ENCODE assay signal across 10 mouse cellular contexts in the genomic region with DNA sequence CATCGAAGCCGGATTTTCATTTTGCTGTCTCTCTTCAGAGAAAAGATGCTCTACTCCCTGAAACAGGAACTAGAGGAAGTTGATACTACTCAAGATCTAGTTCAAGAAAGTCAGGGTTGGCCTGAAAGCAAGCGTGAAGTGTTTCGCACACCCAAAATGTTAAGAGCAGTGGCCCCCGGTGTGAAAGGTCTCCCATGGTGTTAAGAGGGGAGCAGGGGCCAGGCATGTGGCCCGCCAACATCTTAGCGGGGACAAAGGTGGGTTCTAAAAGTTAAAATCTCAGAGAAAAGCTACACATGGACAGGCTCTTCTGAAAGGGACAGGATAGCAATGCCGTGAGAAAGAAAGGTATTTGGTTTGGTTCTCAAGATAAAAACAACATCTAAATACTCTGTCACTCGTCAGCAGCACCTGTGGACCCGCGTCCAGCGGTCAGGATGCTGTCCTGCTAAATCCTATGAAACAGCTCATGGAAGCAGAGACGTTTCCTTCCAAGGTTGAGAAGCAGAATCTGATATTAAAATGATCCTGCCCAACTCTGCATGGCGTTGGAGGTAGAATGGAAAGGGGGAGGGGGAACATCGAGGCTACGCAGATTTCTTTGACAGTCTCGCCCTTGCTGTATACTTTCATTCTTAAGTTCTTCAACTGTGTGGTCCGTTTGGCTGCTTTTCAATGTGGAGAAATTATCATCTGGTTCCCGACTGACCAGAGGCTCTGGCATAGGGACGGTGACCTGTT. TPM values are rescaled to one million over a fixed set of nuclear protein-coding genes. Genes with fewer than 3 reads are reported as not detected.
DNase-seq lines count a peak whose midpoint lies in the region; ATAC-seq lines count a peak whose summit lies in the region.
"Had no signal": no experiment of that assay in that cellular context is flagged by ENCODE, and none has a peak within 500 bp of the region (broad histone marks: within the 10 kb centered on the region; RNA-seq: fewer than 3 reads in every experiment).

No protein-coding gene starts in this region.

- H3K4me2 ChIP-seq in heart, embryonic 11.5 days: peak overlapping the region; percentile 58
- H3K4me2 ChIP-seq in intestine, embryonic 15.5 days (replicated peaks): peak overlapping the region; percentile 34

- no peak for DNase-seq in heart, adult 18-20 months
- DNase-seq in spleen, postnatal 36 days (ENCODE audit: low spot score in 2 of 2): peak; percentile 50 to 69
- no peak for DNase-seq in spleen, adult 12 weeks (ENCODE audit: low spot score)
- peak; percentile 66 for DNase-seq in splenic B cell, adult 2 months (ENCODE audit: low read depth, low spot score)
- DNase-seq in cerebellum, adult 11-12 months: no peak
- DNase-seq in adrenal gland, adult 2 months: no peak
- DNase-seq: cerebellum, adult 18-20 months; forebrain, postnatal 0 days had no signal

- H3K36me3 ChIP-seq in heart, embryonic 11.5 days (ENCODE audit: control insufficient read depth, insufficient read depth, low read length): no peaks in the 10 kb centered on the region
- no peaks in the 10 kb centered on the region for H3K36me3 ChIP-seq in intestine, embryonic 15.5 days
- H3K36me3 ChIP-seq in splenic B cell, adult 2 months (ENCODE audit: control insufficient read depth, insufficient read depth, low read length, poor library complexity, severe bottlenecking): no peaks in the 10 kb centered on the region

- no peak for ATAC-seq in heart, embryonic 11.5 days (replicated peaks; ENCODE audit: insufficient number of reproducible peaks, low FRiP score, low TSS enrichment)
- no peak for ATAC-seq in intestine, embryonic 15.5 days
- ATAC-seq: forebrain, postnatal 0 days had no signal

- H3K27ac ChIP-seq in heart, embryonic 11.5 days (ENCODE audit: low read depth, low read length): 0 out of 2 replicates have a peak overlapping the region, but pooled peaks have one; percentile 50
- H3K27ac ChIP-seq in intestine, embryonic 15.5 days: 0 out of 2 replicates have a peak overlapping the region, but pooled peaks have one; percentile 36

- H3K9me3 ChIP-seq in heart, embryonic 11.5 days (replicated peaks; ENCODE audit: control insufficient read depth, low read length): no peaks in the 10 kb centered on the region
- no peaks in the 10 kb centered on the region for H3K9me3 ChIP-seq in intestine, embryonic 15.5 days

- 57% methylated on average over 20 of the region's 20 CpGs for WGBS in heart, embryonic 11.5 days (ENCODE audit: insufficient replicate concordance)
- 72% methylated on average over 20 of the region's 20 CpGs for WGBS in intestine, embryonic 15.5 days

- no peaks in the 10 kb centered on the region for H3K27me3 ChIP-seq in heart, embryonic 11.5 days (ENCODE audit: control insufficient read depth, insufficient read depth, low read length)
- no peaks in the 10 kb centered on the region for H3K27me3 ChIP-seq in intestine, embryonic 15.5 days (replicated peaks)
- no peaks in the 10 kb centered on the region for H3K27me3 ChIP-seq in splenic B cell, adult 2 months (ENCODE audit: control insufficient read depth, insufficient read depth, low read length, poor library complexity, severe bottlenecking)

- peak overlapping the region; percentile 25 for H3K4me3 ChIP-seq in heart, embryonic 11.5 days (ENCODE audit: low read depth, low read length)
- H3K4me3 ChIP-seq in intestine, embryonic 15.5 days (replicated peaks): peak overlapping the region; percentile 10

- peak overlapping the region; percentile 46; the same call in 1 of the 2 replicates for H3K9ac ChIP-seq in heart, embryonic 11.5 days (ENCODE audit: low read depth, low read length)
- H3K9ac ChIP-seq in intestine, embryonic 15.5 days: no peak overlapping the region
- H3K9ac ChIP-seq: forebrain, postnatal 0 days had no signal

- 0 out of 2 replicates have a peak, but pooled peaks cover 4% of the 10 kb centered on the region for H3K4me1 ChIP-seq in heart, embryonic 11.5 days (ENCODE audit: control insufficient read depth, insufficient read depth, low read length)
- no peaks in the 10 kb centered on the region for H3K4me1 ChIP-seq in intestine, embryonic 15.5 days (replicated peaks)

RNA-seq across cellular contexts. Expression of gene Cep19, which starts 30.0 kb away (rescaled TPM):
- 22.0 and 24.4 TPM in 2 replicates for polyA plus RNA-seq in heart, embryonic 11.5 days (2014; fragmentation: Nextera tagmentation; extraction: Ambion mirVana)
- 10 to 100 TPM; 10.1 to 10.4 TPM for total RNA-seq in heart, adult 18-20 months (2021)
- 27.4 and 29.4 TPM in 2 replicates for polyA plus RNA-seq in intestine, embryonic 15.5 days (2015; fragmentation: Nextera tagmentation; extraction: Ambion mirVana)
- total RNA-seq in adrenal gland, adult 2 months (2021): 10 to 100 TPM in 1 of 2 experiments, 1 to 10 TPM in 1; 8.0 to 15.4 TPM
- 29.9 and 33.1 TPM in 2 replicates for polyA plus RNA-seq in adrenal gland, adult 2 months (2012; rRNA removed)

RNA-seq across cellular contexts. Expression of gene Pigx, which starts 30.1 kb away (rescaled TPM):
- 86.3 and 91.7 TPM in 2 replicates for polyA plus RNA-seq in heart, embryonic 11.5 days (2014; fragmentation: Nextera tagmentation; extraction: Ambion mirVana)
- 10 to 100 TPM; 16.7 to 16.9 TPM for total RNA-seq in heart, adult 18-20 months (2021)
- polyA plus RNA-seq in intestine, embryonic 15.5 days (2015; fragmentation: Nextera tagmentation; extraction: Ambion mirVana): 107 and 109 TPM in 2 replicates
- total RNA-seq in adrenal gland, adult 2 months (2021): 10 to 100 TPM; 30.8 to 35.5 TPM
- 27.6 and 40.0 TPM in 2 replicates for polyA plus RNA-seq in adrenal gland, adult 2 months (2012; rRNA removed)

RNA-seq across cellular contexts. Expression of gene Nrros, which starts 35.8 kb away (rescaled TPM):
- polyA plus RNA-seq in heart, embryonic 11.5 days (2014; fragmentation: Nextera tagmentation; extraction: Ambion mirVana): 5.9 and 6.6 TPM in 2 replicates
- 1 to 10 TPM; 3.6 to 4.9 TPM for total RNA-seq in heart, adult 18-20 months (2021)
- 13.7 and 13.8 TPM in 2 replicates for polyA plus RNA-seq in intestine, embryonic 15.5 days (2015; fragmentation: Nextera tagmentation; extraction: Ambion mirVana)
- 1 to 10 TPM; 4.1 to 6.3 TPM for total RNA-seq in adrenal gland, adult 2 months (2021)
- 13.4 and 14.1 TPM in 2 replicates for polyA plus RNA-seq in adrenal gland, adult 2 months (2012; rRNA removed)

RNA-seq across cellular contexts. Expression of gene Bex6, which starts 50.0 kb away (rescaled TPM):
- polyA plus RNA-seq in heart, embryonic 11.5 days (2014; fragmentation: Nextera tagmentation; extraction: Ambion mirVana): 0.42 TPM in 1 of 2 replicates, not detected in the other
- total RNA-seq in heart, adult 18-20 months (2021): not detected
- 0.30 and 0.34 TPM in 2 replicates for polyA plus RNA-seq in intestine, embryonic 15.5 days (2015; fragmentation: Nextera tagmentation; extraction: Ambion mirVana)
- not detected for total RNA-seq in adrenal gland, adult 2 months (2021)
- polyA plus RNA-seq in adrenal gland, adult 2 months (2012; rRNA removed): not detected in 2 replicates
- total RNA-seq: forebrain, postnatal 0 days had no signal
- polyA plus RNA-seq: forebrain, postnatal 0 days had no signal

RNA-seq across cellular contexts. Expression of gene Pak2, which starts 50.5 kb away (rescaled TPM):
- 33.9 and 37.5 TPM in 2 replicates for polyA plus RNA-seq in heart, embryonic 11.5 days (2014; fragmentation: Nextera tagmentation; extraction: Ambion mirVana)
- total RNA-seq in heart, adult 18-20 months (2021): 10 to 100 TPM; 26.5 to 27.1 TPM
- 33.8 and 38.3 TPM in 2 replicates for polyA plus RNA-seq in intestine, embryonic 15.5 days (2015; fragmentation: Nextera tagmentation; extraction: Ambion mirVana)
- 10 to 100 TPM; 50.4 to 57.5 TPM for total RNA-seq in adrenal gland, adult 2 months (2021)
- polyA plus RNA-seq in adrenal gland, adult 2 months (2012; rRNA removed): 15.0 and 20.6 TPM in 2 replicates

Comparison
In these comparisons a context has a peak if more than half of its experiments do, and no peak if none do; other contexts are left out.
1. DNase-seq: peak in spleen, postnatal 36 days (2 of 2) and splenic B cell, adult 2 months (single experiment); none in heart, adult 18-20 months (0 of 2), spleen, adult 12 weeks (single experiment), cerebellum, adult 11-12 months (single experiment) and adrenal gland, adult 2 months (single experiment).